In genomic region chr13:106734323-106734722, GRCm38 (mm10) we compare ENCODE assay signal across 25 mouse cellular contexts.
A peak's percentile ranks its signal among the peaks of the same experiment; 100 is the strongest.
DNase-seq lines count a peak whose midpoint lies in the region; ATAC-seq and TF ChIP-seq lines count a peak whose summit lies in the region.
"Had no signal": no experiment of that assay in that cellular context is flagged by ENCODE, and none has a peak within 500 bp of the region (broad histone marks: within the 10 kb centered on the region; RNA-seq: fewer than 3 reads in every experiment).

No protein-coding gene starts in this region.

- H3K9me3 ChIP-seq in forebrain, postnatal 0 days (ENCODE audit: low read length): no peaks in the 10 kb centered on the region
- no peaks in the 10 kb centered on the region for H3K9me3 ChIP-seq in forebrain, embryonic 16.5 days (ENCODE audit: control insufficient read depth, low read length)
- H3K9me3 ChIP-seq in midbrain, embryonic 15.5 days: no peaks in the 10 kb centered on the region
- no peaks in the 10 kb centered on the region for H3K9me3 ChIP-seq in midbrain, postnatal 0 days (ENCODE audit: low read length)
- H3K9me3 ChIP-seq: embryonic facial prominence, embryonic 13.5 days; forebrain, embryonic 12.5 days; G1E; heart, embryonic 10.5 days; hindbrain, embryonic 13.5 days had no signal

- H3K9ac ChIP-seq in forebrain, postnatal 0 days: no peak overlapping the region
- H3K9ac ChIP-seq in forebrain, embryonic 16.5 days (replicated peaks; ENCODE audit: low read depth, low read length): no peak overlapping the region
- no peak overlapping the region for H3K9ac ChIP-seq in midbrain, embryonic 15.5 days
- no peak overlapping the region for H3K9ac ChIP-seq in midbrain, postnatal 0 days (replicated peaks; ENCODE audit: low read length, poor library complexity, severe bottlenecking)
- H3K9ac ChIP-seq: embryonic facial prominence, embryonic 13.5 days; forebrain, embryonic 12.5 days; hindbrain, embryonic 13.5 days had no signal

- no peak overlapping the region for H3K27ac ChIP-seq in forebrain, postnatal 0 days (ENCODE audit: low read depth, low read length)
- H3K27ac ChIP-seq in forebrain, embryonic 16.5 days (ENCODE audit: low read length): no peak overlapping the region
- H3K27ac ChIP-seq in midbrain, embryonic 15.5 days: no peak overlapping the region
- no peak overlapping the region for H3K27ac ChIP-seq in midbrain, postnatal 0 days (ENCODE audit: low read depth, low read length)
- H3K27ac ChIP-seq: embryonic facial prominence, embryonic 13.5 days; forebrain, embryonic 12.5 days; gastrocnemius, adult 2 months; heart, embryonic 10.5 days; hindbrain, embryonic 13.5 days; hindbrain, postnatal 0 days had no signal

- TF ChIP-seq CTCF in forebrain, postnatal 0 days (IDR thresholded peaks at IDR 0.05; ENCODE audit: low read depth): no peak
- no peak for TF ChIP-seq CTCF in midbrain, postnatal 0 days (IDR thresholded peaks at IDR 0.05)

- H3K4me2 ChIP-seq in forebrain, postnatal 0 days (ENCODE audit: low read depth): no peak overlapping the region
- H3K4me2 ChIP-seq in forebrain, embryonic 16.5 days (ENCODE audit: low read length): no peak overlapping the region
- no peak overlapping the region for H3K4me2 ChIP-seq in midbrain, embryonic 15.5 days
- no peak overlapping the region for H3K4me2 ChIP-seq in midbrain, postnatal 0 days (ENCODE audit: low read depth, low read length, poor library complexity, severe bottlenecking)
- H3K4me2 ChIP-seq: embryonic facial prominence, embryonic 13.5 days; forebrain, embryonic 12.5 days; hindbrain, embryonic 13.5 days had no signal

- no peaks in the 10 kb centered on the region for H3K27me3 ChIP-seq in forebrain, postnatal 0 days (ENCODE audit: insufficient read depth, low read length)
- H3K27me3 ChIP-seq in forebrain, embryonic 16.5 days (replicated peaks; ENCODE audit: control insufficient read depth, insufficient read depth, low read length): no peaks in the 10 kb centered on the region
- no peaks in the 10 kb centered on the region for H3K27me3 ChIP-seq in midbrain, embryonic 15.5 days (replicated peaks)
- no peaks in the 10 kb centered on the region for H3K27me3 ChIP-seq in midbrain, postnatal 0 days (ENCODE audit: insufficient read depth, low read length)
- H3K27me3 ChIP-seq: embryonic facial prominence, embryonic 13.5 days; forebrain, embryonic 12.5 days; hindbrain, embryonic 13.5 days had no signal

- no peak overlapping the region for H3K4me3 ChIP-seq in forebrain, postnatal 0 days (ENCODE audit: low read depth, low read length)
- H3K4me3 ChIP-seq in forebrain, embryonic 16.5 days (replicated peaks; ENCODE audit: low read length): no peak overlapping the region
- no peak overlapping the region for H3K4me3 ChIP-seq in midbrain, embryonic 15.5 days
- H3K4me3 ChIP-seq in midbrain, postnatal 0 days (ENCODE audit: low read depth, low read length): no peak overlapping the region
- H3K4me3 ChIP-seq: embryonic facial prominence, embryonic 13.5 days; forebrain, embryonic 12.5 days; gastrocnemius, adult 2 months; heart, embryonic 10.5 days; hindbrain, embryonic 13.5 days had no signal

- 74% methylated on average over 2 of the region's 2 CpGs for WGBS in forebrain, postnatal 0 days
- WGBS in forebrain, embryonic 16.5 days: 82% methylated on average over 2 of the region's 2 CpGs
- 67% methylated on average over 2 of the region's 2 CpGs for WGBS in midbrain, embryonic 15.5 days
- 66% methylated on average over 2 of the region's 2 CpGs for WGBS in midbrain, postnatal 0 days

- intact Hi-C loops in left cerebral cortex, postnatal 4 days (cut with DNase I): no loop called here
- intact Hi-C loops in left cerebral cortex, postnatal 25 days (cut with DNase I): no loop called here

- H3K36me3 ChIP-seq in forebrain, postnatal 0 days (ENCODE audit: insufficient read depth): no peaks in the 10 kb centered on the region
- H3K36me3 ChIP-seq in forebrain, embryonic 16.5 days (ENCODE audit: control insufficient read depth, insufficient read depth): no peaks in the 10 kb centered on the region
- no peaks in the 10 kb centered on the region for H3K36me3 ChIP-seq in midbrain, embryonic 15.5 days (replicated peaks)
- H3K36me3 ChIP-seq in midbrain, postnatal 0 days (ENCODE audit: insufficient read depth, low read length): no peaks in the 10 kb centered on the region
- H3K36me3 ChIP-seq: embryonic facial prominence, embryonic 13.5 days; forebrain, embryonic 12.5 days; G1E; heart, embryonic 10.5 days; hindbrain, embryonic 13.5 days had no signal

- peak; percentile 23; the same call in 1 of the 2 replicates for ATAC-seq in forebrain, postnatal 0 days
- no peak for ATAC-seq in forebrain, embryonic 16.5 days
- ATAC-seq in midbrain, embryonic 15.5 days (replicated peaks): peak; percentile 62; the same call in 1 of the 2 replicates
- no peak for ATAC-seq in midbrain, postnatal 0 days (ENCODE audit: low FRiP score)
- ATAC-seq: CD4-positive, CD25-positive, alpha-beta regulatory T cell, adult 4 months; hindbrain, postnatal 0 days had no signal

- no peaks in the 10 kb centered on the region for H3K4me1 ChIP-seq in forebrain, postnatal 0 days (ENCODE audit: insufficient read depth)
- no peaks in the 10 kb centered on the region for H3K4me1 ChIP-seq in forebrain, embryonic 16.5 days (replicated peaks; ENCODE audit: control insufficient read depth, insufficient read depth, low read length)
- no peaks in the 10 kb centered on the region for H3K4me1 ChIP-seq in midbrain, embryonic 15.5 days
- no peaks in the 10 kb centered on the region for H3K4me1 ChIP-seq in midbrain, postnatal 0 days (ENCODE audit: insufficient read depth, low read length)
- H3K4me1 ChIP-seq: embryonic facial prominence, embryonic 13.5 days; forebrain, embryonic 12.5 days; heart, embryonic 10.5 days; hindbrain, embryonic 13.5 days had no signal

- DNase-seq in forebrain, postnatal 0 days: no peak
- peak; percentile 36 for DNase-seq in left cerebral cortex, adult 11 months (ENCODE audit: low spot score)
- no peak for DNase-seq in left cerebral cortex, postnatal 4 days
- DNase-seq in midbrain, postnatal 0 days (ENCODE audit: low spot score): no peak
- DNase-seq in left cerebral cortex, postnatal 25 days (ENCODE audit: low spot score in 2 of 2): peak; percentile 20 to 71
- DNase-seq in gastrocnemius, postnatal 4 days (ENCODE audit: low spot score in 2 of 2): no peak
- DNase-seq: adrenal gland, adult 8-10 months; adrenal gland, postnatal 36 days; B cell, adult 2 months; cerebellum, adult 11-12 months; cerebellum, adult 9-10 months; cerebellum, postnatal 36 days; gastrocnemius, adult 2 months; gastrocnemius, postnatal 25 days; heart, adult 18-20 months; heart, postnatal 10 days had no signal

Comparison
In these comparisons a context has a peak if more than half of its experiments do, and no peak if none do; other contexts are left out.
1. ATAC-seq: peak in forebrain, postnatal 0 days (single experiment) and midbrain, embryonic 15.5 days (single experiment); none in forebrain, embryonic 16.5 days (single experiment) and midbrain, postnatal 0 days (single experiment).
2. DNase-seq: peak in left cerebral cortex, adult 11 months (single experiment) and left cerebral cortex, postnatal 25 days (2 of 2); none in forebrain, postnatal 0 days (single experiment), left cerebral cortex, postnatal 4 days (single experiment), midbrain, postnatal 0 days (single experiment) and gastrocnemius, postnatal 4 days (0 of 2).